Mouse (Mus musculus) large intestine, adult 2 months (tissue): ENCODE measurements around the gene Elovl3. TPM values are rescaled to one million over a fixed set of nuclear protein-coding genes. Genes with fewer than 3 reads are reported as not detected.
A peak's percentile ranks its signal among the peaks of the same experiment; 100 is the strongest.
"Not testable (repeated sequence)": the region's sequence is repeated elsewhere in the genome, so short reads cannot be mapped to it uniquely, and the experiment has no call there.

ENCODE experiments used
- DNase-seq: peaks from one replicate; pipeline ENCODE4 v3.0.0-alpha.2; 2012; ENCODE audit warnings: low read depth, low spot score
- WGBS: fragments of 180-500 bp; shearing (Covaris S2); methylation state at CpG from one replicate; pipeline ENCODE4 v1.1.7; 2018; 5-methylcytosine and 5-hydroxymethylcytosine counted together
- polyA plus RNA-seq: library from polyadenylated mRNA; depleted of rRNA; stranded (reverse); fragments of >200 nt; gene quantifications from 2 replicates; pipeline ENCODE4 v1.2.3, GENCODE M21; 2012

Gene Elovl3
- polyA plus RNA-seq, 1 experiment, result not detected

- WGBS, result 31% methylated on average over 6 of the region's 6 CpGs
Measured at GRCm38 (mm10) chr19:46132577-46132976, 880 bp downstream of the Elovl3 start.

GRCm38 (mm10) chr19:46135297-46135696 lies 3.6 kb downstream of the Elovl3 start:
- WGBS, result 2% methylated on average over 12 of the region's 12 CpGs
- DNase-seq, result peak; percentile 70

More at GRCm38 (mm10) chr19:46132577-46132976, 880 bp downstream of the Elovl3 start:
- DNase-seq, result no peak

GRCm38 (mm10) chr19:46135789-46136638 lies 4.3 kb downstream of the Elovl3 start:
- under 1% methylated on average over 79 of the region's 79 CpGs for WGBS
- no peak for DNase-seq

DNA sequence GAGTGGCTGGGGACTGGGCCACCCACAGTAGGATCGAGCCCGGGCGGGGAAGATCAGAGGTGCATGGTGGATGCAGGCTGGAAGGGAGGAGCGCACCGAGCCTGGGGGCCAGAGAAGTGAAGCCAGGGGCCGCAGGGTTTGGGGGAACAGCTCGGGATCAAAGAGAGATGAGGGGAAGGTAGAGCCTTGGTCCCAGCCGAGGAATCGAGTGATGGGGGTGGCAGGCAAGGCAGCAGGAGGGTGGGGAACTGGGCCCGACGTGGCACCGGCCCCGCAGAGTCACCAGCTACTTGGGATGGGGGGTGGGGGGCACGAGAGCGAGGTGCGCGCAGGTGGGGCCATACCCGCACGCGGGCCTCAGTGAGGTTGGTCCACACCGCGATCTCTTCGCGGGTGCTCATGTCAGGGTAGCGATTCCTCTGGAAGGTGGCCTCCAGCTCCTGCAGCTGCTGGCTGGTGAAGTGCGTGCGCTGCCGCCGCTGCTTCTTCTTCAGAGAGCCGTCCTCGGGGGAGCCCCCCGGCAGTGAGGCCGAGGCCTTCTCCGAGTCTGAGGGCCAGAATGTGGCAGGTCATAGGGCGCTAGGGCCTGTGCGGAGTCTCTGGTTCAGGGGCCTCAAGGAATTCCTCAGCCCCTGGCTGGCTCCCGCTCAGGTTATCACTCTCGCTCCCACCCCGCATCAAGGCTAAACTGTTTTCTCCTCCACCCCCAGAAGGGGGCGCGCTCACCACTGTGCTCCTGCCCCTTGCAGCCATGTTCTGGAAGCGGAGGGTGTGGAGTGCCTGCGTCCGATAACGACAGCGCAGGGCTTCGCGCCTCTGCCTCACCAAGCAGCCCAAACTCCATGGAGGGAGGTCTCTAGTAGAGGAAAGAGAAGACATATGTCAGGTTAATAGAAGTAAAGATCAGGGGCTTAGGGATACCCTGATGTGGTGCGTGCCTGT lies 5.2 kb downstream of the Elovl3 start:
- 3% methylated on average over 49 of the region's 49 CpGs for WGBS
- DNase-seq, result no peak

DNA sequence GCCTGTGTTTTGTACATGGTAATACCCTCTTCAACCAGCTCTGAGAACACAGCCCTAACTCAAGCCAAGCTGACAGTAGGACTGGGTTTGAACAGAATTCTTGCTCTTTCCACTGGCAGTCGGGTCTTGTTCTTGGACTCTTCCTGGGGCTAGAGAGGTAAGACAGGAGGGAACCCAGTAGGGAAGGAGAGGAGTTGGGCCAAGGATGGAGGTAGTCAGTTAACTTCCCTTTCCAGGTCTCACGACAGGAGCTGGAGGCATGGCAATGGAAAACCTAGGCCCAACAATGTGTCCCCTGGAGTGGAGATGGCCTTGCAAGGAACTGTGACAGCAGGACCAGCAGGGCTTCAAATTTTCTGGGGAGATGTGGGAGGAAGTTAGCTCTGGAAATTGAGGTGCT lies 8.6 kb downstream of the Elovl3 start:
- DNase-seq, result no peak
- 79% methylated on average over 2 of the region's 2 CpGs for WGBS

DNA sequence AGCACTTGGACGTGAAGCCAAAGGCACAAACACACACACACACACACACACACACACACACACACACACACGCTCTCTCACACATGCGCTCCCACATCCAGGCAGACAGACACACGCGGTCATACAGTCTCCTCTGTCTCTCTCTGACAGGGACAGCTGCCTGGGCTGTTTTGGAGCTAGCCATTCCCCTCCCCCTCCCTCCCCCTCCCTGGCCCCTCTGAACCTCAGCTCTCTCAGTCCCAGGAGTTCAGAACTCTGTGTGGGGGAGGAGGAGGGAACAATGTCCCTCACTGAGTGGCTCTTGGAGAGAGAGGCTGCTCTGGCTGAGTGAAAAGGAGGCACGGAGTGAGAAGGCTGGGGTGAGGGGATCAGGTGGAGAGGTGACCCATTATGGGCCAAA lies 9.4 kb downstream of the Elovl3 start:
- whole genome bisulfite sequencing, result 51% methylated on average over 6 of the region's 6 CpGs
- DNase-seq, result no peak

GRCm38 (mm10) chr19:46147511-46148371 lies 16.0 kb downstream of the Elovl3 start, which contains the start of gene Pitx3:
Gene Pitx3 (minus strand): TSS chr19:46148326.
- 5% methylated on average over 47 of the region's 47 CpGs for WGBS
- no peak for DNase-seq

- DNase-seq, result no peak
- under 1% methylated on average over 24 of the region's 27 CpGs for WGBS
Measured at GRCm38 (mm10) chr19:46148372-46148760, 16.7 kb downstream of the Elovl3 start.

DNA sequence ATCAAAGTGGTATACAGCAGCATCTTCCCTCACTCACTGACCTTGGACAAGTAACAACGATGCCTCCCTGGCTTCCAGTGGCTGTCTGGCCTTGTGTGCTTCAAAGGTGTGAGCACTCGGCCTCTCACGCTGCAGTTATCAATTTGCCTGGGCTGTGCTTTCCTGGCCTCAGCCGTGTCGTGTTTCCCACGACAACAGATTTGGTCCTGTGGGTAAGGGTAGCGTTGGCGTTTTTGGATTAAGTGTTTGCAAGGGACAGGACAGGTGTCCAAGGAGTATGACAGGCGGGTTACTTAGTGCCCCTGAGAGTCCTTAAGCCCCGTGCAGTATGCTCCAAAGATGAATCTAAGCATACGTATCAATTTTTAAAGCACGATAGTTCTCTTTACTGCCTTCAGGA lies 17.4 kb downstream of the Elovl3 start:
- 32% methylated on average over 12 of the region's 12 CpGs for WGBS
- no peak for DNase-seq

DNA sequence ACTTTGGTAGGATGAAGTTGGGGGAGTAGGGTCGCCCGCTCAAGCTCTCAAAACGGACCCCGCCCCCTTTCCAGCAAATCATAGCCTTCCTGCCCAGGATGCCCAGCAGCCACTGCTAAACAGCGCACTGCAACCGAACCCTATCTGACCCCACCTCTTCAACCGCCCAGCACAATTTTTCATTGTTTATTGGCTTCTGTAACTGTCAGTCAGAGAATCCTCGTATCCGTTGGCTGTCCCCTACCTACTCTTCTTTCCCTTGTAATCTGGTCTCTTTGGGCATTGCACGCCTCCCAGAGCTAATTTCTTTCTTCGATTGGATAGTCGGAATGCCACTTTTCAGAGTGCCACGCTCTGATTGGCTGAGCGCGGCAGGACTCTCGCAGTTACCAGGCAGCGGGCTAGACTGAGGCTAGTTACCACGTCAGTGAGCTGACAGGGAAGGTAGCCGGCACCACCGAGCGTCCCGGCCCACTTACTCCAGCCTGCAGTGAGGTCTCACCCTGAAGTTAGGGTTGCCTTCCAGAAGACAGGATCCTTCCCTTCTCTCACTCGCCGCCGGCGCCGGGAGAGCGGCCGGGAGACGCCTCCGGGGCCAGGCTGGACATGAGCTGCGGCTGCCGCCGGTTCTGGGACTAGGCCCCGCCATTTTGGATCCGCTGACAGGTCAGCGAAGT lies 20.6 kb downstream of the Elovl3 start, which contains the start of gene Gbf1:
Gene Gbf1, plus strand, starts transcription at position 383 of the 677 bp plus-strand sequence.
- DNase-seq, result peak; percentile 99
- WGBS, result under 1% methylated on average over 37 of the region's 37 CpGs

GRCm38 (mm10) chr19:46165950-46166349 lies 34.3 kb downstream of the Elovl3 start:
- DNase-seq, result no peak
- 91% methylated on average over 3 of the region's 3 CpGs for WGBS

GRCm38 (mm10) chr19:46167169-46167568 lies 35.5 kb downstream of the Elovl3 start:
- WGBS, result 80% methylated on average over 1 of the region's 2 CpGs

DNA sequence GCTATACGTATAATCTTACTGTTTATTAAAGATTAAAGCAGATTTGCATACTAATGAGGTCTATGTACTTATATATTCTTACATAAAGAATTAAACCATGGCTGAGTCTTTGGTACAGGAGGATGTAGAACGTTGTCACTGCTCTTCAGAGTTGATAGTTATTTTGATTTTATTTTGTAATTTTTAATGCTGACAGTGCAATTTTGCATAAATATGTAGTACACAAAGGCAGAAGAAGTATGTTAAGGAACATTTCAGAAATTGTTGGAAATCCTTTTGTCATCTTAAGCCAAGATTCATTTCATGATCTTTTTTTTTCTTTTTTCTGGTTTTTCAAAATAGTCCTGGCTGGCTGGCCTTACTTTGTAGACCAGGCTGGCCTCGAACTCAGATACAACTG lies 37.7 kb downstream of the Elovl3 start:
- WGBS, result 90% methylated on average over 3 of the region's 3 CpGs
- DNase-seq, result no peak

More at GRCm38 (mm10) chr19:46167169-46167568, 35.5 kb downstream of the Elovl3 start:
- not testable (repeated sequence) for DNase-seq

GRCm38 (mm10) chr19:46169913-46170312 lies 38.2 kb downstream of the Elovl3 start:
- WGBS, result 71% methylated on average over 1 of the region's 1 CpGs

DNA sequence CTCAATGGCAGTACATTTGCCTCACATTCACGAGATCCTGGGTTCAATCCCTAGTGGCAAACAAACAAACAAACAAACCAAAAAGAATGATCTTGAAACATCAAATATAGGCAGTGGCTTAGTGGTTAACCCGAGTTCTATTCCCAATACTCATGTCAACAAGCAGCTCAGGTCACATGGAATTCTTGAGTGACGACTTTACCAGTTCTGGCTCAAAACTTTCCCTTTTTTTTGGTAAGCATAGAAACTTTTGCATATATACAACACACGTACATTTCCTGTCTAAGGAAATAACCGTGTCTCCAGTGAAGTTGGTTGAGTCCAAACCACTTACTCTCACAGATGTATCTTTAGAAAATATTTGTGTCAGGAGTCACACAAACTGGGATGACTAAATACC lies 40.8 kb downstream of the Elovl3 start:
- DNase-seq, result no peak
- WGBS, result 70% methylated on average over 5 of the region's 5 CpGs

More at GRCm38 (mm10) chr19:46169913-46170312, 38.2 kb downstream of the Elovl3 start:
- no peak for DNase-seq

GRCm38 (mm10) chr19:46175173-46175572 lies 43.5 kb downstream of the Elovl3 start:
- DNase-seq, result no peak

DNA sequence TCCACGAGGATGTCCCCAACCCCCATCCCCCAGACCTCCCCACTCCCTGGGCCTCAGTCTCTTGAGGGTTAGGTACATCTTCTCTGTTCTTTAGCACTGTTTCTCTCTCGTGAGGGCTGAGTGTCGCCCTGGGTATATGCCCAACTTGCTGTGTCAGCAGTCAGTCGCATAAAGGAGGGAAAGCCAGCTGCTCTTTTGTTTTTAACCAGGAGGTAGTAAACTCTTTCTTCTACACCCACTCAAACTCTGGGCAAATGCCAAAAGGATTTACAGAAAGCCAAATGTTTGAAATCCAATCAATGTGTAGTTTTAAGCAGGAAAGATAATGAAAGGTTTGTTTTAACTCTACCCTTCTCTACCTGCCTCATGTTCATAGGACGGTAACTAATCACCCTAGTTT lies 45.3 kb downstream of the Elovl3 start:
- DNase-seq, result no peak
- WGBS, result 33% methylated on average over 5 of the region's 5 CpGs

DNA sequence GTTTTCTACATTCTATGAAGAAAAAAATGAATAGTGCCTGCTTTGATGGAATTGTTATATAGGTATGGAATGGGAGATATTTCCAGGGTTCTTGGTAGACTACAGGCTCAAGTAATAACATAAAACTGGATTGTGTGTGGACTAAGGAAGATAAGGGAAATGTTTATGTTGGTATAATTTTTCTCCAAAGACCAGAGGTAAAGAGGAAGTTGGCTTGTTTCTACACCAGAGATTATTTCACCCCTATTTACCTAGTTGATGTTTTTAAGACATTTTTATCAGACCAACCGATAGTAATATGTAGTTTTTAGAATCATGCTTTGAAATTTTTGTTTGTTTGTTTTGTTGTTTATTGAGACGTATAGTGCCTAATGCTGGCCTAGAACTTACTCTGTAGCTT lies 48.6 kb downstream of the Elovl3 start:
- WGBS, result 84% methylated on average over 2 of the region's 2 CpGs
- DNase-seq, result no peak

GRCm38 (mm10) chr19:46182241-46182640 lies 50.5 kb downstream of the Elovl3 start:
- DNase-seq, result no peak
- 83% methylated on average over 3 of the region's 3 CpGs for WGBS
